Mouse (Mus musculus): ENCODE measurements around the gene Pde4c. TPM values are rescaled to one million over a fixed set of nuclear protein-coding genes. Genes with fewer than 3 reads are reported as not detected.

The Pde4c gene
- total and polyA plus RNA-seq, 3 experiments = 0.65 to 3.0 TPM; not detected in 1

GRCm38 (mm10) chr8:70763354-70763753 lies 39.8 kb downstream of the Pde4c start:
- H3K27me3 ChIP-seq (ENCODE audit: control insufficient read depth in 1 of 2, insufficient read depth in 2 of 2, low read length in 2 of 2) = no peaks in the 10 kb centered on the region
- H3K27ac ChIP-seq (ENCODE audit: control insufficient read depth, low read depth, low read length) = peak overlapping the region; percentile 18
- no peaks in the 10 kb centered on the region for H3K9me3 ChIP-seq (replicated peaks; ENCODE audit: insufficient read depth, low read length)
- H3K4me1 ChIP-seq (ENCODE audit: control insufficient read depth in 1 of 2, insufficient read depth in 2 of 2, low read length in 2 of 2) = peaks cover 12 to 34% of the 10 kb centered on the region in 2 experiments
- peaks cover 0 to 23% of the 10 kb centered on the region in 2 experiments; a peak in 2 of 4 replicates for H3K36me3 ChIP-seq (ENCODE audit: control insufficient read depth in 1 of 2, insufficient read depth in 2 of 2, low read length in 2 of 2)
- DNase-seq (ENCODE audit: low read depth, low spot score) = peak; percentile 76
- peak; percentile 47 for TF ChIP-seq ZC3H11A (IDR thresholded peaks at IDR 0.05; ENCODE audit: low read depth, low read length)
- peak; percentile 72 for TF ChIP-seq RAD21 (IDR thresholded peaks at IDR 0.05; ENCODE audit: low read depth, low read length)
- no peak for TF ChIP-seq ZNF384 (IDR thresholded peaks at IDR 0.05; ENCODE audit: low read depth, low read length)
- no peak for TF ChIP-seq RCOR1 (IDR thresholded peaks at IDR 0.05; ENCODE audit: low read depth, low read length)
- peak; percentile 59 for TF ChIP-seq SMC3 (IDR thresholded peaks at IDR 0.05; ENCODE audit: low read depth, low read length)
- peak; percentile 59 for TF ChIP-seq SIN3A (IDR thresholded peaks at IDR 0.05; ENCODE audit: low read length)
- peak; percentile 87 to 92 (median 89) for TF ChIP-seq CTCF (IDR thresholded peaks at IDR 0.05 in 2 of 3, conservative IDR thresholded peaks at IDR 0.05 in 1 of 3; ENCODE audit: control insufficient read depth in 1 of 3, insufficient read depth in 1 of 3, low read depth in 2 of 3, low read length in 3 of 3, poor library complexity in 1 of 3, severe bottlenecking in 1 of 3)
- TF ChIP-seq MEF2A (IDR thresholded peaks at IDR 0.05; ENCODE audit: extremely low read depth, insufficient replicate concordance, low read depth, low read length, poor library complexity, severe bottlenecking) = no peak
- H3K4me3 ChIP-seq (ENCODE audit: control insufficient read depth in 1 of 2, insufficient read depth in 1 of 2, low read depth in 2 of 2, low read length in 2 of 2) = no peak overlapping the region
- H3K79me2 ChIP-seq (ENCODE audit: control insufficient read depth, insufficient read depth, low read length, poor library complexity) = peaks cover 11% of the 10 kb centered on the region
- no peak overlapping the region for H3K9ac ChIP-seq (ENCODE audit: control insufficient read depth, low read depth, low read length, poor library complexity, severe bottlenecking)

- H3K27ac ChIP-seq (ENCODE audit: control insufficient read depth, low read depth, low read length) = peak overlapping the region; percentile 45
- no peak overlapping the region for H3K9ac ChIP-seq (ENCODE audit: control insufficient read depth, low read depth, low read length, poor library complexity, severe bottlenecking)
- H3K79me2 ChIP-seq (ENCODE audit: control insufficient read depth, insufficient read depth, low read length, poor library complexity) = peaks cover 11% of the 10 kb centered on the region
- H3K4me1 ChIP-seq (ENCODE audit: control insufficient read depth in 1 of 2, insufficient read depth in 2 of 2, low read length in 2 of 2) = peaks cover 12 to 34% of the 10 kb centered on the region in 2 experiments
- DNase-seq (ENCODE audit: low read depth, low spot score) = peak; percentile 80
- H3K4me3 ChIP-seq (ENCODE audit: control insufficient read depth in 1 of 2, insufficient read depth in 1 of 2, low read depth in 2 of 2, low read length in 2 of 2) = no peak overlapping the region
- H3K27me3 ChIP-seq (ENCODE audit: control insufficient read depth in 1 of 2, insufficient read depth in 2 of 2, low read length in 2 of 2) = no peaks in the 10 kb centered on the region
- peaks cover 0 to 23% of the 10 kb centered on the region in 2 experiments; a peak in 2 of 4 replicates for H3K36me3 ChIP-seq (ENCODE audit: control insufficient read depth in 1 of 2, insufficient read depth in 2 of 2, low read length in 2 of 2)
- H3K9me3 ChIP-seq (replicated peaks; ENCODE audit: insufficient read depth, low read length) = no peaks in the 10 kb centered on the region
- TF ChIP-seq HCFC1 (IDR thresholded peaks at IDR 0.05; ENCODE audit: low read depth, low read length) (peak; percentile 60; the same call in 1 of the 2 replicates), ZNF384 (IDR thresholded peaks at IDR 0.05; ENCODE audit: low read depth, low read length) (no peak), UBTF (IDR thresholded peaks at IDR 0.05; ENCODE audit: borderline replicate concordance, insufficient read depth, low read depth, low read length) (no peak), CHD1 (IDR thresholded peaks at IDR 0.05; ENCODE audit: low read depth, low read length) (no peak), MYC (IDR thresholded peaks at IDR 0.05; ENCODE audit: low read depth, low read length) (no peak), ETS1 (IDR thresholded peaks at IDR 0.05; ENCODE audit: low read depth, low read length) (peak; percentile 78), NELFE (IDR thresholded peaks at IDR 0.05; ENCODE audit: low read depth, low read length) (no peak), RAD21 (IDR thresholded peaks at IDR 0.05; ENCODE audit: low read depth, low read length) (no peak), MAZ (IDR thresholded peaks at IDR 0.05; ENCODE audit: low read depth, low read length) (no peak), ZC3H11A (IDR thresholded peaks at IDR 0.05; ENCODE audit: low read depth, low read length) (no peak), CTCF (IDR thresholded peaks at IDR 0.05 in 2 of 3, conservative IDR thresholded peaks at IDR 0.05 in 1 of 3; ENCODE audit: control insufficient read depth in 1 of 3, insufficient read depth in 1 of 3, low read depth in 2 of 3, low read length in 3 of 3, poor library complexity in 1 of 3, severe bottlenecking in 1 of 3) (no peak), NRF1 (IDR thresholded peaks at IDR 0.05; ENCODE audit: insufficient read depth, low read depth, low read length, poor library complexity, severe bottlenecking) (no peak), ZMIZ1 (IDR thresholded peaks at IDR 0.05; ENCODE audit: low read depth, low read length) (no peak), MEF2A (IDR thresholded peaks at IDR 0.05; ENCODE audit: extremely low read depth, insufficient replicate concordance, low read depth, low read length, poor library complexity, severe bottlenecking) (no peak), USF1 (IDR thresholded peaks at IDR 0.05; ENCODE audit: low read depth, low read length) (peak; percentile 36; the same call in 1 of the 2 replicates), CHD2 (IDR thresholded peaks at IDR 0.05; ENCODE audit: low read length) (no peak), MAX (IDR thresholded peaks at IDR 0.05; ENCODE audit: low read length) (no peak), MXI1 (IDR thresholded peaks at IDR 0.05; ENCODE audit: low read depth, low read length) (peak; percentile 58), ELF1 (IDR thresholded peaks at IDR 0.05; ENCODE audit: low read depth, low read length) (no peak), JUND (IDR thresholded peaks at IDR 0.05; ENCODE audit: low read depth, low read length) (no peak), MAFK (IDR thresholded peaks at IDR 0.05; ENCODE audit: borderline replicate concordance, low read depth, low read length) (no peak), MYB (IDR thresholded peaks at IDR 0.05; ENCODE audit: low read depth, low read length) (peak; percentile 48; the same call in 1 of the 2 replicates), E2F4 (IDR thresholded peaks at IDR 0.05; ENCODE audit: borderline replicate concordance, low read depth, low read length) (no peak), POLR2AphosphoS2 (IDR thresholded peaks at IDR 0.05; ENCODE audit: low read length) (no peak), USF2 (IDR thresholded peaks at IDR 0.05; ENCODE audit: borderline replicate concordance in 1 of 2, insufficient read depth in 1 of 2, low read depth in 1 of 2, low read length in 2 of 2) (no peak), RCOR1 (IDR thresholded peaks at IDR 0.05; ENCODE audit: low read depth, low read length) (peak; percentile 71; the same call in 1 of the 2 replicates), TAL1 (IDR thresholded peaks at IDR 0.05; ENCODE audit: low read length) (peak; percentile 76), SMC3 (IDR thresholded peaks at IDR 0.05; ENCODE audit: low read depth, low read length) (no peak)
Observed at GRCm38 (mm10) chr8:70764026-70764425, 40.5 kb downstream of the Pde4c start.
